Mouse (Mus musculus) right cerebral cortex, postnatal 25 days (tissue): ENCODE measurements around the gene Pou3f3.

ENCODE experiments used
- DNase-seq: peaks from one replicate; pipeline ENCODE4 v3.0.0; 2022

Pou3f3 gene

DNA sequence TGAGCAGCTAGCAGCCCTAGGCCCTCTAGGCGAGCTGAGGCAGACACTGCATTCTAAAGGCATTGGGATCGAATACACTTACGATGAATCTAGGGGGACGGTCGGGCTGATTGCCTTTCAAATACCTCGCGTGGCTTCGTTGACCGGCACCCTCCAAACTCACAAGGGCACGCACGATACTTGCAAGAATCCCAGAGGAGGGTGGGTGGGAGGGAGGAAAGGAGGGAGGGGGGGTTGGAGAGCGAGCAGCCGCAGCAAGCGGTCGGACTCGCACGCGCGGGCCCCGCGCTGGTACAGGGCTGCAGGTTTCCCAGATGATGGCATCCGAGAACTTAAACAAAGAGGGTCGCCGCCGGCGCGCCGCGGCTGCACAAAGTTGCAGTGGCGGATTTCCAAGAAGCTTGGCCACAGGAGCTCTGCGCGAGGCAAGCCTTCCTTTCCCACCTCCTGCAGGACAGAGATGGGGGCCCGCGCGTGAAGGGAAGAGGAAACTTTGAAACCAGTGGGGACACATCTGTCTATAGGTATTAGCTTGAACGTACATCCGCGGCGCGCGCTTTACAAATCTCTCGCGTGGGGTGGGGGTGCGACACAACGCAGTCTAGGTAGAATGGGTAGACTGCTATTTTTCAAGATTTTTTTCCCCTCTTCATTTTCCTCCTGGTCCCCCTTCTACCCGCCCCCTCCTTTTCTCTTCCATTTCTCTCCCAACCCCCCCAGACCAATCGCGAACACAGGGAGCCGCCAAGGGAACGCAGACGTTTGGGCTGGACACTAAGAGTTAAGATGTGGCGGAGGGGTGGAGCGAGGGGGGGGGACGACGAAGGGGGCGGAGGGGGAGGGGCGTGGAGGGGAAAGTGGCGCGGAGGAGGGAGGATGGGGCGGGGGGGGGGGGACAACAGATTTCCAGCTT, 647 bp upstream of the Pou3f3 start:
- peak; percentile 75 for DNase-seq

DNA sequence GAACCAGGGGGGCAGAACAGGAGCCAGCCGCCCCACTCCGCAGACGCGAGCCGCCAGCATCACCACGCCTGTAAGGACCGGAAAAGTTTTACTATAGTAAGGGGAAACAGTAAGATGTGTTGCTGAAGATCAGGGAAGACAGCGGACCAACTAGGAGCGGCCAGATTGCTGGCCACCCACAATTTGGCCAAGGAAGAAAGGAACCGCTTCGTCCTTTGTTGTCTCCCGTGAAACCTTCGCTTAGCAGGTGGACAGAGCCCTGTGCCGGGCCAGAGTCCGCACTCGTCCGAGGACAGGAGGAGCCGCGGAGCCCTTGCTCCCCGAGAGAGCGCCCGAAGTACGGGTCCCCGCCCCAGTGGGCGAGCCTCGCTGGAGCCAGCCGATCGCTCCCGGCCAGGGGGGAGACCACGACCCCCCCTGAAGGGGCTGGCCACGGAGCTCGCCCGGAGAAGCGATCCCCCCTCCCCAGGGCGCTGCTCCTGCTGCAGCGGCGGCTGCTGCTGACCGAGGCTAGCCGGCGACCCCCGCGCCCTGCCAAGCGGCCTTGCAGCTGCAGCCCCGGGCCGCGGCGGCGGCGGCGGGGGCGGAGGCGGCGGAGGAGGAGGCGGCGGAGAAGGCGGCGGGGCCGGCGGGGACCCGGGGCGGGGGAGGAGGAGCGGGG, 933 bp downstream of the Pou3f3 start:
- peak; percentile 49 for DNase-seq

DNA sequence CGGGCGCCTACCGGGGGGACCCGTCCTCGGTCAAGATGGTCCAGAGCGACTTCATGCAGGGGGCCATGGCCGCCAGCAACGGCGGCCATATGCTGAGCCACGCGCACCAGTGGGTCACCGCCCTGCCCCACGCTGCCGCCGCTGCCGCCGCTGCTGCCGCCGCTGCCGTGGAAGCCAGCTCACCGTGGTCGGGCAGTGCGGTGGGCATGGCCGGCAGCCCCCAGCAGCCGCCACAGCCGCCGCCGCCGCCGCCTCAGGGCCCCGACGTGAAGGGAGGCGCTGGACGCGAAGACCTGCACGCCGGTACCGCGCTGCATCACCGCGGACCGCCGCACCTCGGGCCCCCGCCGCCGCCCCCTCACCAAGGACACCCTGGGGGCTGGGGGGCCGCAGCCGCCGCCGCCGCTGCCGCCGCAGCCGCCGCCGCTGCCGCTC, 1.8 kb downstream of the Pou3f3 start:
- no peak for DNase-seq

DNA sequence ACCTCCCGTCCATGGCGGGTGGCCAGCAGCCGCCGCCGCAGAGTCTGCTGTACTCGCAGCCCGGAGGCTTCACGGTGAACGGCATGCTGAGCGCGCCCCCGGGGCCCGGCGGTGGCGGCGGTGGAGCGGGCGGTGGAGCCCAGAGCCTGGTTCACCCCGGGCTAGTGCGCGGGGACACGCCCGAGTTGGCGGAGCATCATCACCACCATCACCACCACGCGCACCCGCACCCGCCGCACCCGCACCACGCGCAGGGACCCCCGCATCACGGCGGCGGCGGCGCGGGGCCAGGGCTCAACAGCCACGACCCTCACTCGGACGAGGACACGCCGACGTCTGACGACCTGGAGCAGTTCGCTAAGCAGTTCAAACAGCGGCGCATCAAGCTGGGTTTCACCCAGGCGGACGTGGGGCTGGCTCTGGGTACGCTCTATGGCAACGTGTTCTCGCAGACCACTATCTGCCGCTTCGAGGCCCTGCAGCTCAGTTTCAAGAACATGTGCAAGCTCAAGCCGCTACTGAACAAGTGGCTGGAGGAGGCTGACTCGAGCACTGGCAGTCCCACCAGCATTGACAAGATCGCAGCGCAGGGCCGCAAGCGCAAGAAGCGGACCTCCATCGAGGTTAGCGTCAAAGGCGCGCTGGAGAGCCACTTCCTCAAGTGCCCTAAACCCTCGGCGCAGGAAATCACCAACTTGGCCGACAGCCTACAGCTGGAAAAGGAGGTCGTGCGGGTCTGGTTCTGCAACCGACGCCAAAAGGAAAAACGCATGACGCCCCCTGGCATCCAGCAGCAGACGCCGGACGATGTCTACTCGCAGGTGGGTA, 2.4 kb downstream of the Pou3f3 start:
- peak; percentile 63 for DNase-seq

DNA sequence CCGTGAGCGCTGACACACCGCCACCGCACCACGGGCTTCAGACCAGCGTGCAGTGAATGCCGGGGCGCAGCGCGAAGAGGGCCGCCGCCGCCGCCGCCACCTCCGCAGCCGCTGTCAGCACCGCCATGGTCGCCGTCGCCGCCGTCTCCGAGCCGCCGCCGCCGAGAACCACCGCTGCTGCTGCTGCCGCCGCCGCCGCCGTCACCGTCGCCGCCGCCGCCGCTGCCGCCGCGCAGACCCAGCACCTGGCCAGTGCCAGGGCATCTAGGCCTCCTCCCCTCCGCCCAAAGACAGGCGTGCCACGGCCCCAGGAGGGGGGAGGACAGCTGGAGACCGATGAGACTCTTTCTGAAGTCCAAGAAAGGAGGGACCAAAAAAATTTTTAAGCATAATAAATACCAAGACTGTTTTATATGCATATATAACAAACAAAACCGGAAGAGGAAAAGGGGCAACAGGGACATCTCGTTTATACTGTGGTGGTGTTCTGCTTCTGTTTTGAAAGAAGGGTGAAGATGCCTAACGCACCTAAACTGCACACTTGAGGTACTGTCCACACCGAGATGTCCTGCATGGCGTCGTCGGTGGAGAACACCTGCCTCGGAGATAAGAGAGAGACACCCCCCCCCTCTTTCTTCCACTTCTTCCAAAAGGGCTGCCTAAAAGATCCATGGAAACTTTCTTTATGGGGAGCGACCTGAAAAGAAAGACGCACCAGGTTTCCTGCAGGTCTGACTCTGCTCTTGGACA, 3.2 kb downstream of the Pou3f3 start:
- DNase-seq: no peak

DNA sequence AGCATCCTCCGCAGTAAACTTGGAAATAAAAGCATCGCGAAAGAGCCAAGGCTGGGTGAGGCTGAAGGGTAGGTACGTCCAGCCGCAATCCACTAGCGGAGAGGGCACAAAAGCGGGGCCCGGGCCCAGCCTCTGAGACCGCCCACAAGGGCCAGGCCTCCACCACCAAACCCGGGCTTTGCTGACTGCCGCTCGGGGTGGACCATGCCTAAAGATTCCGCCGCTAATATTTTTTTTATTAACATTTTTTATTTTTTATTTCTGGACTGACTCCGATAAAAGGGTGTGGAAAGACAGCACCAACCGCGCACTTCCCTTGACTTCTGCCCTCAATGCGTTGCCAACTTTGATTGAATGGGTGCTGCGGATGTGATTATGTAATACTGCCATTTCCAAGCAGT, 3.9 kb downstream of the Pou3f3 start:
- DNase-seq: no peak

DNA sequence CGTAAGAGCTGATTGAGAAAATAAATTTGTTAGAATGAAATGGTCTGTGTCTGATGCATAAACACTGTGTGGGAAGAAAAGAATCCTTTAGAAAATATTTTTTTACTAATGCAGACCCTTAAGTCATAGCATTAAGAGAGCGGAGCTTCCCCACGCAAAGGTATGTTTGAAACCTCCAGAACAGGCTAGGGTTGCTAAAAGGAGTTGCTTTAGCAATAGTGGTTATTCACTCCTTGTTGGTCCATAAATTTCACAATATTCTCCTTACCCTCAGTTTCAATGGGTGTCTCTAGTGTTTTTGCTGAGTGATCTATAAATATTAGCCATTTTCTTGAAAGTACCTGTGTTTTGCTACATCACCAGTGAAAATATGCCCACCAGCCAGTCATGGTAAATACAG, 4.6 kb downstream of the Pou3f3 start:
- no peak for DNase-seq

DNA sequence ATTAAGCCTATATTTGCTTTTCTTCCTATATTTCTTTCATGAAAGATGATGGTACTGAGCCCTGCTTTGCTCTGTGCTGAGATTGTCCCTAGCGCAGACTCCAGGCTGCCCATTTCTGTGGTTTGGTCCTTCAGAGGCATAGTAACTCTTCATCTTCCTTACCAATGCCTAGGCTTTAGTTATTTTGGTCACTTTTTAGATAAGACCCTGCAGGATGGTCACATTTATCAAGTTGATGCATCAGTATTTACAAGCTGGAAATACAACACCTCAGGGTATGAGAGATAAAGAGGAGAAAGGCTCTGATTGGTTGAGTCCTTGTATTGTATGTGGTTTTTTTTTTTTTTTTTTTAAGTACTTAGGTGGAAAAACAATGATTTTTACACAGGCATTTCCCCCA, 5.2 kb downstream of the Pou3f3 start:
- no peak for DNase-seq

DNA sequence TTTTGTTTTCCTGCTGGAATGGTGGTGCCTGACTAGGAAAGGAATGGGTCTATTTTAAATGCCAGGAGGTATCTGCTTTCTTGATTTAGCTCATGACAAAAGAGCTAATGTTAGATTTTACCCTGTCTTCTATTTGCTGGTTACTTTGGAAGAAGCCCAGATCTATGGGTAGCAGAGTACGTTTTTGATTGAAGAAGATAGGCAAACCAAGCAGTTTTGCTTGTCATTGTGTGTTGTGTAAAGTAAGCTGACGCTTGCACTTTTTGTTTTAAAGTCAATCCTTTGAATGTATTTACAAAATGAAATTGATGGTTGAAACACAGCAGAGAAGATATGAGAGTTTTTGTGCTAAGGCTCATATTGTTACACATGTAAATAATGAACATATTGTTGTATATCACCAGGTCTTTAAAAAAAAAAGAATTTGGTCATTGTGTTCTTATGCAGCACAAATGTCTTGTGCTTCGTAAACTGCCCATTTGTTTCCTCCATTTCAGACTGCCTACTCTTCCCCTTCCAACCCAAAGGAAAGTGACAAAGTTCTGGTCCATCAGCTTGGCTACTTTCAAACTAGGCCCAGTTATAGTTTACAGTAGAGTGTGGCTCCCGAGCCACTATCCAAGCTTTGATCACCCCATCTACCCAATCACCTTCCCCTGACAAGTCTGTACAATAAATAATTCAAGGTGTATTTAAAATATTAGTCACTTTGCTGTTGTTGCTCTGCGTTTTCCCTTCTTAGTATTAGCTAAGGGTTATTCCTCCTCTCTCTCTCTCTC, 6.5 kb downstream of the Pou3f3 start:
- DNase-seq: no peak

DNA sequence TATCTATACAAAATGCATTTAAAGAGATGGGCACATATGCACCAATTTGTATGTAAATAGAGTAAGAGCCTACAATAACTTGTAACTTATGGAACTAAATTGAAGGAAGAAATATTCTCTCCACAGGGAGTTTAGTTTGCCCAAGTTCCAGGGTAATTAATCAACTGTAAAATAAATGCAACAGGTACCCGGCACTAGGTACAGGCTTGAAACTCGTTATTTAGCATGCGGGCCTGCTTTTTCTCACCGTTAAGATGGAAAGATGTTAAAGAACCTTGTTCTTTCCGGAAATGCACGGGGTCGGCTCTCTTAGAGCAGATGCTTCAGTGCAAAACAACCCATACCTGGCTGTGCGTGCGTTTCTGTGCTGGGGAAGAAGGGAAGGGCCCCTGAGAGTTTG, 7.4 kb downstream of the Pou3f3 start:
- no peak for DNase-seq

DNA sequence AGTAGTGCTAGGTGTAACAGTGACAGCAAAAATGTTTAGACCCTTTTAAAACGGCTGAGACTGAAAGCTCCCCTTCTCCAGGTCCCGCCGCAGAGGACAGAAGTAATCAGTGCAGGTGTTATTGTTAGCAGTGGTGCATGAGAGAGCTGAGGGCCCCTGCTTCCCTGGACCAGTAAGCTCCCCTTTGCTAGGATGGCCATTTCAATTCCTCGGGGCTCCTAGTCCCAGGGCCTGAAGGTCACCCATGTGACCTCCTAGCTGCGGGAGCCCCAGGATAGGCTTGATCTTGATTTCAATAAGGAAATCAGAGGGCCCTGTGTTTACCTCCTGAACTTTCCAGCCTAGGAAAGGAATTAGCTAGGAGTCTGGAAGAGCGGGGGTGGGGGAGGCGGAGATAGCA, 7.9 kb downstream of the Pou3f3 start:
- no peak for DNase-seq

DNA sequence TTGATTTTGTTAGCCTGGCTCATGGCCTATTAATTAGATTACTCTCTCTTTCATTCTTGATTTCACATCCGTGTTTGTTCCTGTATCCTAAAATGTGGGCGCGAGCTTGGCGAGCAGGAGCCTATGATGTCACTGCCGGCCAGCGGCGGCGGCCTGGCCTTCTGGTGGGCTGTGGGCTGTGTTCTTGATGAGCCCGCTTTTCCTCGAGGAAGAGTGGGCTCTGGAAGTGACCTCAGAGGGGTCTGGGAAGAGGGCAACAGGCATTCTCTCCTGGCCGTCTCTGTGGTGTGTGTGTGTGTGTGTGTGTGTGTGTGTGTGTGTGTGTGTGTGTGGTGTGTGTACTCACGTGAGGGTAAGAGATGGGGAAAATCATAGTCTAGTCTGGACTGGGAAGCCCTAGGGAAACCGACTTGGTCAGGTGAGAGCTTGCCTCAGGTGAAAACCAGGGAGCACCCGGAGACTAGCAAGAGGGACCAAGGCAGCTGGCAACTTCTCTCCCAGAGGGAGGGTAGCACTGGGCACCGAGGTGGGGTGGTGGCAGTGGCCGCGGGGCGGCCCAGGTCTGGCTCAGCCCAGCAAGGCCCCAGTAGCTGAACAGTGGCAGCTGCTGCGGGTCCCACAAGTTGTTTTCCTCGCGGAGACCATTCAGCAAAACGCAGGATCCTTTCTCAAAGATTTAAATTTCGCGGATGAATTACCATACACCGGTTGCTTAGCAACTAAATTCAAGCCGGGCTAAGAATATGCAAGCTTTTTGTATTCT, 8.5 kb downstream of the Pou3f3 start:
- peak; percentile 41 for DNase-seq

DNA sequence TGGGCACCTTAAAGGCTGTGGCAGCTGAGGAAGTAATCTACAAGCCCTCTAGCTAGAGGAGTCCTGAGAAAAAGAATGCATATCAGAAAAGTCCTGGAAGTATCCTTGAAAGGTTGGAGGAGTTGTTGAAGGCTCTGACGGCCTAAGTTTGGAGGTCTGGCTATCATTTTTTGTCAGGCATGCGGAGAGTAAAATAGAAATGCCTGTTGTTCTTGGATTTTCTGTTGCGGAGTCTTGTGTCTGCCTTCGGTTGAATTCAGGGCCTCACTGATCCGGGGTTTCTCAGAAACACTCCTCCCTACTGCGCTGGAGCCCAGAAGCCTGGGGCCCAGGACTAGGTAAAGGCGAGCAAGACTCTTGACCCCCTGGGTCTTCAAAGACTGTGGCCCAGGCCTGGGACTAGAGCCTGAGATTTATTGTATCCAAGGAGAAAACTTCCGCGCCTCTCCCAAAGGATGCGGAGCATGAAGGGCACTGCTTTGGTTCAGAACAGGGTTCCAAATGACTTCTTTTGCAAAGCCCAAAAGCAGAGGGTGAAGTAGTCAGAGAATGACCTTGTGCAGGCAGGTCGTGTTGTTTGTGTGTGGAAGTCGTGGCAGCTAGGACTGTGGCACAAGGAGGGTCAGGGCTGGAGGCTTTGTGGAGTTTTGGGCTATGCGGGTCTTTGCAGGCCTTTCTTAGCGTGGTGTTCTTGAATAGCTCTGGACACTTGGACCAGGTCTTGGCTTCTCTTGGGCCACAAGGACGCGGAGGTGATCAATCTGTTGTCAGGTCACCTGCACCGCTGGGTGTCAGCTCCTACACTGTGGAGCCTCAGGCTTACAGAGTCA, 9.6 kb downstream of the Pou3f3 start:
- no peak for DNase-seq

DNA sequence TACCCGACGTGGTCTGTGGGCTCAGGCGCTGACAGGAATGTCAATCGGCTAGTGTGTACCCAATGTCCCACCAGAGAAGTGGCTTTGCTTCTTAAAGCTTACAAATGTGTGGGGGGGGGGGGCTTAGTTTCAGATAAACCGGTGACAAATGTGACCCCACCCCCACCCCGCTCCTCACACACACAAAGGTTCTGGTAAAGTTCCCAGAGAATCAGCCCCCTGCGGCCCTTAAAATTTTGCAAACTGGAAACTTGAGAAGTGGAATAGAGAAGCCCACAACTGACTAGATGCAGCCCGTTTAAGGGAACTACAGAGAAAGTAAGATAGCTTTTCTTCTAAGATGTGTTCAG, 10.2 kb downstream of the Pou3f3 start:
- DNase-seq: no peak

DNA sequence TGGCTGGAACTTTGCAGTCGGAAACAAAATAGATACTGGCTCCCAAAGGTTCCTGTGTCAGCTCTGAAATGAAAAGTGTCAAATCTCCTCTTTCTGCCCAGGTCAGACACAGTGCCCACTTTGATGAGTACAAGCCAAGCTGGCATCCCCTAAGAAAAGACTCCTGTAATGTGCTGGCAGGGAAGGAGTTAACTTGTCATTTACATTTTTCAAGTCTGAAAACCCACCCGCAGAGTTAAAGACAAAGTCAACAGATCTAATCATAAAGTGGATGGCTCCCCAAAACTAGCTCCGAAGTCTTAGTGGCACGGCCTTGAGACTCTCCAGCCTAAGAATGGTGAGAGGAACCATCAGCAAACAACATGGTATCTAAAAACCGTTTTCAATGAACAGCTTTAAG, 11.6 kb downstream of the Pou3f3 start:
- no peak for DNase-seq

DNA sequence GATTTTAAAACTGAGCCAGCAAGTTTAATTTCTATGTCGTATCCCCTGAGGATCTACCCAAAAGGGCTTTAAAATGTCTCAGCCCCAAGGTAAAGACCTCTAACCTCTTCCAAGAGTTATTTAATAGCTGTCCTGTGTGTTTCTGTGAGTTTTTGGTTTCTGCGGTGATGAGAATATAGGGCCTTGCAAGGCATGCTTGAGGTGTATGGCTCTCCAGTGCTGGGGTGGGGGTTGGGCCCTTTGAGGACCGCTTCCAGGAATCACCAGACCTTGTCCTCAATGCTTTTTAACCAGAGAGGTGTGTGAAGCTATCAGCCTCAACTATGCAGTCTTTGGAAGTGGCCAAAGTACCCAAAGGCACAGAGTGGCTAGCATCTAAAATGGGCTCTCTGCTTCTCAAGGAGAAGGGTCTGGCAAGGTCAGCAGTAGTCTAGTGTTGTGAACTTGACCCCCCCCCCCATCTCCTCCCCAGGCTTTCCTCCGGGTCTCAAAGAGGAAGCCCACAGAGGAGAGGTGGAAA, 12.1 kb downstream of the Pou3f3 start:
- DNase-seq: no peak

DNA sequence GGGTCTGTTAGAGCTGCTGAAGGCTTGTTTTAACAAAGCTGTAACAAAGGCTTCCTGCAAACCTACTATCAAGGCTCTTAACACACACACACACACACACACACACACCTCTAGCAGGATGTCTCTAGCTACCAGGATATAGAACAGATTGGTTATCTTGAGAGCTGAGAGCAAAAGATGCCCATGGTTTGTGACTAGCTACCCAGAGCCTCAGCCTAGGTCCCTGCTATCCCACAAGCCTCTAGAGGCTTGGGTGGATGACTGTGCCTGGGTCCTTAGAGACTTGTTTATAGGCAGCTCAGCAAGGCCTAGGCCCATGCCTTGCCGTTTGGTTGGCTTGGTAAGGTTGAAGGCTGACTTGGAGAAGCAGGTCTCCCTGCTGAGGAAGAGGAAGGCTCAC, 13.5 kb downstream of the Pou3f3 start:
- no peak for DNase-seq

DNA sequence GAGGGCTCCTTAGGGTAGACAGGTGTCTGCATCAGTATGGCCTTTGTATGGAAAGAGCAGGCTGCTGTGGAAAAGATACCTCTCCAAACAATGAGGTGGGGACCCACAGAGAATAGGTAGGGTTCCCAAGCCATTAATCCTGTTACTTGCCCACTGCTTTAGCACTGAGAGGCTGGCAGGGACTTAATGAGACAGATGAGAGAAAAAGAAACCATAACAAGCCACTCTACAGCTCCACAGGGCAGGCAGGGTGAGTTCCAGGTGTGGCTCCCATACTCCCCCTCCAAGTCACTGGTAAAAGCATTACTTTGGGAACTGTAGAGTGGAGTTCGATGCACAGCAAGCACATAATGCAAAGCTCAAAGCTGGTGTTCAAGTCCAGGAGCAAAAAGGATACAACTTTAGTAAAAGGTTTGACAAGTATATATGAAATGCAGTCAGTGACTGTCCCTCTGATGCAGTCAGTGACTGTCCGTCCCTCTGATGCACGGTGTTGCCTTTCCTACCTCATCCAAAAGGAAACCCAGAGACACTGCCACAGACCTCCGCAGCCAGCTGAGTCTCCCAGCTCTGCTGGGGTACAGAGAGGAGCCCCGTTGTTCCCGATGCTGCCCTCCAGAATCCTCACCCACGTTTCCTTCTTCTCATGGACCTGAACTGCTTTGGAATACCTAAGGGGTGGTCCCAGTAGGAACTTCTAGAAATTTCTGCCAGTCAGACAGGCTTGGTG, 14.0 kb downstream of the Pou3f3 start:
- no peak for DNase-seq

DNA sequence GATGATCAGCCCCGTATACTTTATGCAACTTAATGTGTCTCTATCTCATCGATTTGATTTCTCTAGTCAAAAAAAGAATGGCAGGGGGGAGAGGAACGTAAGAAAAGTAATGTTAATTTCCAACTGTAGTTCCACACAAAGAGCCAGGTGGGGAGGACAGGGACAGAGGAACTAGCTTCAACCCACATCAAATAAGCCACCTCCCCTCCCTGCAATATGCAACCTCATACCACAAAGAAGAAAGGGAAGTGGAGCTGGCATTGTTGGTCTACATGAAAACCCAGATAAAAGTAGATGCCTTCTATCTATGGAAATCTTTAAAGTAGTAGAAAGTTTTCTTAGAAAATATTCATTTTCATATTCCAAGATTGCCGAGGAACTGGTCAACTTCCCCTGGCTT, 14.7 kb downstream of the Pou3f3 start:
- DNase-seq: no peak
